Mouse (Mus musculus) CH12.LX (cell line): ENCODE measurements around the gene Ackr4.

ENCODE experiments used
- CTCF ChIP-seq, 2 experiments: IDR thresholded peaks in 1 of 2; conservative IDR thresholded peaks in 1 of 2; 2 replicates each; pipeline ENCODE4 v1.5.1; 2011 to 2012; ENCODE audit warnings: low read depth in 2 of 2, low read length in 2 of 2, improper control_type of control experiment in 1 of 2, inconsistent platforms in 1 of 2, mild to moderate bottlenecking in 1 of 2, moderate library complexity in 1 of 2
- EP300 ChIP-seq: IDR thresholded peaks from 2 replicates; pipeline ENCODE4 v1.6.1; 2011; ENCODE audit warnings: low read length, improper control_type of control experiment
- JUND ChIP-seq: conservative IDR thresholded peaks from 2 replicates; pipeline ENCODE4 v1.6.1; 2011; ENCODE audit warnings: low read depth, low read length, improper control_type of control experiment
- MAX ChIP-seq: IDR thresholded peaks from 2 replicates; pipeline ENCODE4 v1.6.1; 2011; ENCODE audit warnings: low read length, improper control_type of control experiment
- NELFE ChIP-seq: IDR thresholded peaks from 2 replicates; pipeline ENCODE4 v1.6.1; 2011; ENCODE audit warnings: low read depth, low read length, improper control_type of control experiment
- NRF1 ChIP-seq: IDR thresholded peaks from 2 replicates; pipeline ENCODE4 v1.6.1; 2014; ENCODE audit warnings: low read depth, mild to moderate bottlenecking, inconsistent platforms, low read length, improper control_type of control experiment, moderate library complexity
- POLR2A ChIP-seq: IDR thresholded peaks from 2 replicates; pipeline ENCODE4 v1.6.1; 2011; ENCODE audit warnings: low read depth, mild to moderate bottlenecking, improper control_type of control experiment, low read length
- SMC3 ChIP-seq: IDR thresholded peaks from 2 replicates; pipeline ENCODE4 v1.6.1; 2011; ENCODE audit warnings: low read depth, low read length, improper control_type of control experiment
- TBP ChIP-seq: conservative IDR thresholded peaks from 2 replicates; pipeline ENCODE4 v1.6.1; 2011; ENCODE audit warnings: low read depth, low read length, improper control_type of control experiment
- UBTF ChIP-seq: IDR thresholded peaks from 2 replicates; pipeline ENCODE4 v1.6.1; 2012; ENCODE audit warnings: low read depth, mild to moderate bottlenecking, inconsistent platforms, low read length, improper control_type of control experiment, moderate library complexity
- ZKSCAN1 ChIP-seq: IDR thresholded peaks from 2 replicates; pipeline ENCODE4 v1.6.1; 2012; ENCODE audit warnings: low read depth, inconsistent platforms, low read length, improper control_type of control experiment, borderline replicate concordance
- ZNF384 ChIP-seq: IDR thresholded peaks from 2 replicates; pipeline ENCODE4 v1.6.1; 2012; ENCODE audit warnings: low read depth, low read length, improper control_type of control experiment, inconsistent platforms

GRCm38 (mm10) chr9:104155100-104155715 is 28.5 kb upstream of the Ackr4 start:
- no peak for TF ChIP-seq EP300
- no peak for TF ChIP-seq ZKSCAN1
- no peak for TF ChIP-seq POLR2A
- TF ChIP-seq CTCF (conservative IDR thresholded peaks at IDR 0.05 in 1 of 2, IDR thresholded peaks at IDR 0.05 in 1 of 2; ENCODE audit: low read depth in 2 of 2, low read length in 2 of 2) = no peak
- TF ChIP-seq UBTF = no peak
- TF ChIP-seq JUND = no peak
- TF ChIP-seq NRF1 = no peak
- TF ChIP-seq NELFE = no peak
- no peak for TF ChIP-seq TBP
- no peak for TF ChIP-seq ZNF384
- TF ChIP-seq MAX = no peak
- no peak for TF ChIP-seq SMC3
